Mouse (Mus musculus): ENCODE results near the gene Trrap.

DNA sequence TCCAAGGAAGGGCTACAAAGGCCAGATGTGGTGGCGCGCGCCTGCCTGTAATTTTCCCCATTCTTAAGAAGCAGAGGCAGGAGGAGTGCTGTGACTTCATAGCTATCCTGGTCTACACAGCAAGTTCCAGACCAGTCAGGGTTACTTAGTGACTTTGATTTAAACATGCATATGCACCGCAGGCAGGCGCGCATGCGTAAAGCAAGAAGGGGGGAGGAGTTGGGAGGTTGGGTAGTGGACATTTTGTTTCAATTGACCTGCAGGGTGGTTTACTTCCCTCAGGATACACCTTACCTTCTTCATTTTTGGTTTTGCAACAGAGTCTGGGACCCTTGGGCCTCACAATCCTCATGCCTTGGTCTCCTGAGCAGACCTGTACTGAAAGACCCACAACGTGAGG is 38.3 kb upstream of the Trrap start:
- no peak for TF ChIP-seq POLR2A (IDR thresholded peaks at IDR 0.05; ENCODE audit: low read depth, low read length)
- no peak for TF ChIP-seq CTCF (IDR thresholded peaks at IDR 0.05; ENCODE audit: extremely low read depth, insufficient read length, insufficient replicate concordance, low read depth, low read length)

Measured in small intestine, adult 2 months (tissue).